Mouse (Mus musculus): ENCODE results near the gene Laptm5. TPM values are rescaled to one million over a fixed set of nuclear protein-coding genes. Genes with fewer than 3 reads are reported as not detected.

The Laptm5 gene
- polyA plus RNA-seq (2014; fragmentation: Nextera tagmentation; extraction: Ambion mirVana), result 17.2 and 20.7 TPM in 2 replicates

- Histone ChIP-seq H3K27ac (ENCODE audit: low read depth, low read length) (no peak within 1 kb of the TSS), H3K9me3 (ENCODE audit: control insufficient read depth, low read length) (no peaks in the 10 kb centered on the region), H3K27me3 (ENCODE audit: control insufficient read depth, insufficient read depth, low read length) (no peaks in the 10 kb centered on the region), H3K9ac (ENCODE audit: low read length) (no peak within 1 kb of the TSS), H3K4me1 (replicated peaks; ENCODE audit: control insufficient read depth, insufficient read depth, low read length) (no peaks in the 10 kb centered on the region), H3K4me3 (ENCODE audit: low read depth, low read length) (no peak within 1 kb of the TSS), H3K36me3 (ENCODE audit: control insufficient read depth, insufficient read depth, low read length) (no peaks in the 10 kb centered on the region), H3K4me2 (ENCODE audit: low read depth, low read length, severe bottlenecking) (no peak within 1 kb of the TSS)
- 74% methylated on average over 11 of the region's 11 CpGs for WGBS
- ATAC-seq (replicated peaks; ENCODE audit: low FRiP score) (no peak), DNase-seq (ENCODE audit: low spot score) (no peak)
Measured at GRCm38 (mm10) chr4:130913077-130913476, at the start of gene Laptm5. Laptm5 (plus strand) TSS chr4:130913125.

GRCm38 (mm10) chr4:130865460-130865859, 47.5 kb upstream of the Laptm5 start:
- Histone ChIP-seq H3K27me3 (ENCODE audit: control insufficient read depth, insufficient read depth, low read length) (peaks cover 42% of the 10 kb centered on the region), H3K4me2 (ENCODE audit: low read depth, low read length, severe bottlenecking) (no peak overlapping the region), H3K4me1 (replicated peaks; ENCODE audit: control insufficient read depth, insufficient read depth, low read length) (peaks cover 19% of the 10 kb centered on the region), H3K4me3 (ENCODE audit: low read depth, low read length) (no peak overlapping the region), H3K27ac (ENCODE audit: low read depth, low read length) (no peak overlapping the region), H3K9me3 (ENCODE audit: control insufficient read depth, low read length) (no peaks in the 10 kb centered on the region), H3K36me3 (ENCODE audit: control insufficient read depth, insufficient read depth, low read length) (no peaks in the 10 kb centered on the region), H3K9ac (ENCODE audit: low read length) (no peak overlapping the region)
- peak; percentile 40; the same call in 1 of the 2 replicates for ATAC-seq (replicated peaks; ENCODE audit: low FRiP score)
- DNase-seq (ENCODE audit: low spot score), result no peak
- 13% methylated on average over 9 of the region's 9 CpGs for WGBS

- no peaks in the 10 kb centered on the region for H3K9me3 ChIP-seq (ENCODE audit: control insufficient read depth, low read length)
- WGBS, result 13% methylated on average over 8 of the region's 8 CpGs
- no peak overlapping the region for H3K9ac ChIP-seq (ENCODE audit: low read length)
- H3K4me2 ChIP-seq (ENCODE audit: low read depth, low read length, severe bottlenecking), result no peak overlapping the region
- peaks cover 19% of the 10 kb centered on the region for H3K4me1 ChIP-seq (replicated peaks; ENCODE audit: control insufficient read depth, insufficient read depth, low read length)
- ATAC-seq (replicated peaks; ENCODE audit: low FRiP score) (peak; percentile 79), DNase-seq (ENCODE audit: low spot score) (peak; percentile 86)
- no peak overlapping the region for H3K4me3 ChIP-seq (ENCODE audit: low read depth, low read length)
- peak overlapping the region; percentile 2; the same call in 1 of the 2 replicates for H3K27ac ChIP-seq (ENCODE audit: low read depth, low read length)
- peaks cover 42% of the 10 kb centered on the region for H3K27me3 ChIP-seq (ENCODE audit: control insufficient read depth, insufficient read depth, low read length)
- H3K36me3 ChIP-seq (ENCODE audit: control insufficient read depth, insufficient read depth, low read length), result no peaks in the 10 kb centered on the region
Measured at GRCm38 (mm10) chr4:130865901-130866371, 47.0 kb upstream of the Laptm5 start.

GRCm38 (mm10) chr4:130867940-130868339, 45.0 kb upstream of the Laptm5 start:
- 79% methylated on average over 6 of the region's 6 CpGs for WGBS
- ATAC-seq (replicated peaks; ENCODE audit: low FRiP score) (no peak), DNase-seq (ENCODE audit: low spot score) (no peak)
- Histone ChIP-seq H3K9ac (ENCODE audit: low read length) (no peak overlapping the region), H3K4me3 (ENCODE audit: low read depth, low read length) (no peak overlapping the region), H3K9me3 (ENCODE audit: control insufficient read depth, low read length) (no peaks in the 10 kb centered on the region), H3K4me1 (replicated peaks; ENCODE audit: control insufficient read depth, insufficient read depth, low read length) (peaks cover 11% of the 10 kb centered on the region), H3K36me3 (ENCODE audit: control insufficient read depth, insufficient read depth, low read length) (no peaks in the 10 kb centered on the region), H3K27me3 (ENCODE audit: control insufficient read depth, insufficient read depth, low read length) (peaks cover 26% of the 10 kb centered on the region), H3K27ac (ENCODE audit: low read depth, low read length) (no peak overlapping the region), H3K4me2 (ENCODE audit: low read depth, low read length, severe bottlenecking) (no peak overlapping the region)

- peaks cover 27% of the 10 kb centered on the region for H3K27me3 ChIP-seq (ENCODE audit: control insufficient read depth, insufficient read depth, low read length)
- ATAC-seq (replicated peaks; ENCODE audit: low FRiP score) (no peak), DNase-seq (ENCODE audit: low spot score) (no peak)
- H3K9ac ChIP-seq (ENCODE audit: low read length), result no peak overlapping the region; the same call in 1 of the 2 replicates
- no peak overlapping the region for H3K27ac ChIP-seq (ENCODE audit: low read depth, low read length)
- WGBS, result 66% methylated on average over 5 of the region's 5 CpGs
- H3K4me3 ChIP-seq (ENCODE audit: low read depth, low read length), result no peak overlapping the region
- no peaks in the 10 kb centered on the region for H3K36me3 ChIP-seq (ENCODE audit: control insufficient read depth, insufficient read depth, low read length)
- H3K9me3 ChIP-seq (ENCODE audit: control insufficient read depth, low read length), result no peaks in the 10 kb centered on the region
- peaks cover 11% of the 10 kb centered on the region for H3K4me1 ChIP-seq (replicated peaks; ENCODE audit: control insufficient read depth, insufficient read depth, low read length)
- no peak overlapping the region for H3K4me2 ChIP-seq (ENCODE audit: low read depth, low read length, severe bottlenecking)
Measured at GRCm38 (mm10) chr4:130868803-130869202, 44.1 kb upstream of the Laptm5 start.

- WGBS, result 19% methylated on average over 11 of the region's 11 CpGs
Measured at GRCm38 (mm10) chr4:130872414-130872813, 40.5 kb upstream of the Laptm5 start.

GRCm38 (mm10) chr4:130873440-130873839, 39.5 kb upstream of the Laptm5 start:
- H3K9ac ChIP-seq (ENCODE audit: low read length), result no peak overlapping the region
- DNase-seq (ENCODE audit: low spot score), result no peak
- 0 out of 2 replicates have a peak, but pooled peaks cover 5% of the 10 kb centered on the region for H3K4me1 ChIP-seq (replicated peaks; ENCODE audit: control insufficient read depth, insufficient read depth, low read length)
- H3K27ac ChIP-seq (ENCODE audit: low read depth, low read length), result no peak overlapping the region
- H3K9me3 ChIP-seq (ENCODE audit: control insufficient read depth, low read length), result no peaks in the 10 kb centered on the region
- 86% methylated on average over 5 of the region's 5 CpGs for WGBS
- no peak overlapping the region for H3K4me2 ChIP-seq (ENCODE audit: low read depth, low read length, severe bottlenecking)
- H3K27me3 ChIP-seq (ENCODE audit: control insufficient read depth, insufficient read depth, low read length), result peaks cover 16% of the 10 kb centered on the region
- no peaks in the 10 kb centered on the region for H3K36me3 ChIP-seq (ENCODE audit: control insufficient read depth, insufficient read depth, low read length)
- H3K4me3 ChIP-seq (ENCODE audit: low read depth, low read length), result no peak overlapping the region
- ATAC-seq (replicated peaks; ENCODE audit: low FRiP score), result no peak

More at GRCm38 (mm10) chr4:130872414-130872813, 40.5 kb upstream of the Laptm5 start:
- Histone ChIP-seq H3K9me3 (ENCODE audit: control insufficient read depth, low read length) (no peaks in the 10 kb centered on the region), H3K4me3 (ENCODE audit: low read depth, low read length) (no peak overlapping the region), H3K27ac (ENCODE audit: low read depth, low read length) (no peak overlapping the region), H3K4me1 (replicated peaks; ENCODE audit: control insufficient read depth, insufficient read depth, low read length) (0 out of 2 replicates have a peak, but pooled peaks cover 5% of the 10 kb centered on the region), H3K9ac (ENCODE audit: low read length) (no peak overlapping the region), H3K36me3 (ENCODE audit: control insufficient read depth, insufficient read depth, low read length) (no peaks in the 10 kb centered on the region), H3K27me3 (ENCODE audit: control insufficient read depth, insufficient read depth, low read length) (peaks cover 23% of the 10 kb centered on the region), H3K4me2 (ENCODE audit: low read depth, low read length, severe bottlenecking) (no peak overlapping the region)
- no peak for DNase-seq (ENCODE audit: low spot score)
- ATAC-seq (replicated peaks; ENCODE audit: low FRiP score), result no peak

GRCm38 (mm10) chr4:130874601-130875000, 38.3 kb upstream of the Laptm5 start:
- no peaks in the 10 kb centered on the region for H3K36me3 ChIP-seq (ENCODE audit: control insufficient read depth, insufficient read depth, low read length)
- no peak overlapping the region for H3K4me2 ChIP-seq (ENCODE audit: low read depth, low read length, severe bottlenecking)
- H3K9me3 ChIP-seq (ENCODE audit: control insufficient read depth, low read length), result no peaks in the 10 kb centered on the region
- H3K27ac ChIP-seq (ENCODE audit: low read depth, low read length), result no peak overlapping the region
- WGBS, result 14% methylated on average over 10 of the region's 10 CpGs
- DNase-seq (ENCODE audit: low spot score) (peak; percentile 69), ATAC-seq (replicated peaks; ENCODE audit: low FRiP score) (no peak)
- peaks cover 7% of the 10 kb centered on the region; the same call in 1 of the 2 replicates for H3K4me1 ChIP-seq (replicated peaks; ENCODE audit: control insufficient read depth, insufficient read depth, low read length)
- H3K27me3 ChIP-seq (ENCODE audit: control insufficient read depth, insufficient read depth, low read length), result peaks cover 14% of the 10 kb centered on the region
- no peak overlapping the region for H3K9ac ChIP-seq (ENCODE audit: low read length)
- no peak overlapping the region for H3K4me3 ChIP-seq (ENCODE audit: low read depth, low read length)

All from forebrain, embryonic 11.5 days (tissue).